Mouse (Mus musculus) left cerebral cortex, postnatal 10 days (tissue): ENCODE data around the gene Hmox1. TPM values are rescaled to one million over a fixed set of nuclear protein-coding genes. Genes with fewer than 3 reads are reported as not detected.

Experiments used
- DNase-seq, 2 experiments: peaks; one replicate each; pipeline ENCODE4 v3.0.0; 2021 to 2022; ENCODE audit warnings: low spot score in 2 of 2, mixed read lengths in 1 of 2; ENCODE audit errors: extremely low spot score in 1 of 2
- intact Hi-C: fragments of 180-260 bp; cut with DNase I; formaldehyde crosslinking; loops from one replicate; pipeline ENCODE4 v1.15.1; 2025
- total RNA-seq, 2 experiments: library from RNA; stranded (reverse); gene quantifications; 2 replicates each; pipeline ENCODE4 v1.2.3; 2021

Hmox1 gene
- total RNA-seq, 2 experiments from 2014 or later = 4.6 to 4.7 TPM

DNA sequence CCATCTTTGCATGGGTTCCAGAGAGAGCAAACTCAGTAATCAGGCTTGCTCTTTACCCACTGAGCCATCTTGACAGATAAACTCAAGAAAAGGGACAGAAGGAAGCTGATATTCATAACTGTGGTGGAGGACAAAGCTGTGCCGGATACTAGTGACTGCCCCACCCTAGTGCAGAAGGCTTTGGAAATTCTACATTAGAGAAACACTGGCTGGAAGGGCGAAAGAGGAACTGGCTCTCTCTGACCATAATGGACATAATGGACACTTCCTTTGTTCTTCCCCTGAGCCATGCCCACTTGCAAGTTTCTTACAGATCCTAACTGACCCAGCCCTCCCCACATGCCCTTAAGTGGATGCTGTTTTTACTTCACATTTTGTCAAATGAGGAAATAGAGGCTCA, 7.4 kb upstream of the Hmox1 start:
- intact Hi-C loops = no loop called here
- no peak for DNase-seq

DNA sequence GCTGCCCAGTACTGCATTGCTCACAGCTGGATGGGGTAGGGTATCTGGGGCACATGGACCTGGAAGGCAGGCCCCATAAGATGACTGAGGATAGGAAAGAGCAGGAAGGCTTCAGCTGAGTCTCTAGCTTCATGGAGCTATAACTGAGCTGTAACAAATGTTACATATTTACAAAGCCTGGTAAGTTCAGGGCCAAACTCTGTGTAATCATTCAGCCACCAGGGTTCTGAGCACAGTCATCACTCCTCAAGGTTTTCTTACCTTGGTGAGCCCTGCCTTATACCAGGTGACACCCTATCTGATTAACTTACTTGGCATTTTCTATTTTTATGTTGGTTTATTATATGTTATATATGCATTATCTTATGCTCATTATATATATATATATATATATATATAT, 6.3 kb upstream of the Hmox1 start:
- intact Hi-C loops = no loop called here
- no peak for DNase-seq

DNA sequence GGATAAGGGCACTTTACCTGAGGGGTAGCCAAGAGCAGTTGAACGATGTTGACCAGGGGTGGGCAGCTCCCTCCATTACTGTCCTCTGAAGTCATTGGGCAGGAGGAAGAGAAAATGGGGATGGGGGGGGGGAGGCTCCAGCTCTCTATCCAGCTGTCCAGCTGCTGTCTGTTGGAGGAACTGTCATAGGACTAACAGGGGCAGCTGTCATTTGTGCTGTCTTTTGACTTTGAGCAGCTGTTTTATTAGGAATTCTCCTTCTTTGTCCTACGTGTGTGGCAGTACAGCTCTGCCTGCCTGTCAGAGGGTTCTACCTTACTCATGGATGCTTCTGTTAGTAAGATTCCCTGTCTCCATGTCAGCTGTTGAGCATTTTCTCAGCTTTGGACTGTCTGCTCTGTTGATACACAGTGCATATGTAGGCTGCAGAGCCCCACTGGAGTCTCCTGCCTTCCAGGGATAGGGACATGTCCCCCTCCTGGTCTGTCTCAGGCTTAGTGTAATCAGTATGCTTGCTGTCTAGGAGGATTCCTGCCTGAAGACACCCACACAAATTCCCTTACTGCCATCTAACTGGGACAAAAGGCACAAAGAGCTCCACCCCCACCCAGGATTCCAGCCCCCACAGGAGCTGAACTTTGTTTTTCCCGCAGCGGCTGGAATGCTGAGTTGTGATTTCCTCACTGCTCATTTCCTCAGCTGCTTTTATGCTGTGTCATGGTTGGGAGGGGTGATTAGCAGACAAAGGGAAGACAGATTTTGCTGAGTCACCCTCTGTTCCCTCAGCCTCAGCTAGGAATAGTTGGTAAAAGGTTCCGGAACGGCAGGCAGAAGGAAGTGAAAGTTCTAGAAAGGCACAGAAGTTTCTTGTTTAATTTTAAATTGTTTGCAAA, 4.2 kb upstream of the Hmox1 start:
- intact Hi-C loops = no loop called here
- peak; percentile 74 to 90 for DNase-seq

DNA sequence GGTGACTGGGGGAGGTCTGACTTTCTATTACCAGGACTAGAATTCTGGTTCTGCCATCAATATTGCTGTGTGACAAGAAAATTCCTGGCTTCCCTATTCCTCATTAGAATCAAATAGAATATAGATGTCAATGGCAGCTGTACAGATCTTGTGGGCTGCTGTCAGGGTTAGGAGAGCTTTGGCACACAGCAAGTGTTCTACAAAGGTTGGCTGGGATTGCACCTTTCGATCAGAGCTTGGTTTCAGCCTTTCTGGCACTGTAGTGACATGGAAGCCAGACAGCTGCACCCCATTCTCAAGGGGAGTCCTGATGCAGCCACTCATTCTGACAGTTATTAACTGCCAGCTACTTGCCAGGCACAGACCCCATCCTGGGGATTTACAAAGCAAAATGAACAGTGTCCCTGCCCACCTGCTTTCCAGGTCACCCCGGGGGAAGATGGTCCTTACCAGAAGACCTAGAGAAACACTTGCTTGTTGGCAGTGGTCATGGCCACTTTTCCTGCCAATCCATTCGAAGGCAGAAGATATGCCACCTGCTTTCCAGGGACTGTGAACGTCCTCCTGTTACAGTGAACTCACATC, 2.5 kb upstream of the Hmox1 start:
- no peak for DNase-seq
- intact Hi-C loops = no loop called here

DNA sequence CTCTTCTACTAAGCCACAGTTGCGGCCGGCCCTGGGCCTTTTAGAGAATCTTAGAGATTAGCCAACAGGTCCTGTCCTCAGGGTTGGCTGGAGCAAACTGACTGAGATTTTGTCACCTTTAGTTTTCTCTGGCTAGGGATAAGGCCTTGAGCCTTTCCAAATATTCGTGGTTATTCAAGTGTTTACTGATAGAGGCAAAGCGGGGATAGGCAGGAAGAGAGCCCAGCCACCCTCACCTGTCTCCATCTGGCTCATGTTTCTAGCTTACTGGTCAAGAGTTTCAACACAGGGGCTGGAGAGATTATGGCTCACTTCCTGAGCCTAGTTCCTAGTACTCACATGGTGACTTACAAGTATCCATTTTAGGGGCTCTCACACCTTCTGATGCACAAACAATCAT, 9.5 kb downstream of the Hmox1 start:
- intact Hi-C loops = no loop called here
- DNase-seq = no peak

DNA sequence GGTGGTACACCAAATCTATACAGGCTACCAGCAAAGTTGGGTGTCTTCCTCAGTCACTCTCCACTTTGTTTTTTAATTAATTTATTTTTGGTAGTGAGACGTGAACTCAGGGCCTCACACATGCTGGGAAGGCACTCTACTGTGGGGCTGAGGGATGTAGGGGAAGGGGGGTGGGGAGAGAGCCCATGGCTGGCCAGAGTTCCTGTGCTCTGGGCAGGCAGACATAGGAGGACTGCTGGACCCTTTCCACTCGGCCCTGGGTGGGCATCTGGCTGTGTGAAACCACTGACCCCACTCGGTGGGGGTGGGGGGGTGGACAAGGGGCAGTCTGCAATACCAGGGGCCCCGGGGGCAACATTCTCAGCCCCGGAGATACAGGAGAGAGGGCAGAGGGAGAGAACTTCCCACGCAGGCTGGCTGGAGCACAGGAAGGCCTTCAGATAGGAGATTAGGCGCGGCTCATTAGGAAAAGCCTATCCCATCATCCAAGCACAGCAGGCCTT, 10.0 kb downstream of the Hmox1 start:
- intact Hi-C loops = no loop called here
- no peak for DNase-seq

DNA sequence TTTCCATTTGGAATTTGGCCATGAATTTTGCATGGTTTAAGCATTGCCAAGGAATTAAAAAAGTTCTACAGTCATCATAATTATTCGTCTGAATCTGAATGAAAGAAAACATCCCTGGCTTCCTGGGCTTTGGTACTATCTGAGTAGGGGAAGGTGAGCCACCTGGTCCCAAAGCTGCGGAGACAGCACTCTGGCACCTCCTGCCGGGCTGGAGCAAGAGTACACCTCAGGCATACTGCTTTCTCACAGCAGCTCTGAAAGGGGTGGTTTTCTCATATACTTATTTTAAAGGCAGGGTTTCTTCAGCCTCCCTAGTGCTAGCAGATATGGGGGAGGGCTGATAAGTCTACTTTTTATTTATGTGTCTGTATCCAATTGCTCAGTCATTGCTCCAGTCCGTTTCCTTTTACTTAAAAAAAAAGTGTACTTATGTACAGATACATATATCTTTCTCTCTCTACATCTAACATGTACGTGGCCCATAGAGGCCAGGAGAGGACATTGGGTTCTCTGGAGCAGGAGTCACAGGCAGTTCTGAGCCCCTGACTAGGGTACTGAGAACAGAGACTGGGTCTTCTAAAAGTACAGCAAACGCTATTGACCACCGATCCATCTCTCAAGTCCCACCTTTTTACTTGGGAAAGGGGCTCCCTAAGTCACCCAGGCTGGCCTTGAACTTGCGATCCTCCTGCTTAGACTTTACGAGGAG, 15.3 kb downstream of the Hmox1 start:
- peak; percentile 63 to 85 for DNase-seq
- intact Hi-C loops = loop anchor here (2.0 kb wide), 1 partner anchor 36 kb away; no protein-coding TSS in a partner anchor

DNA sequence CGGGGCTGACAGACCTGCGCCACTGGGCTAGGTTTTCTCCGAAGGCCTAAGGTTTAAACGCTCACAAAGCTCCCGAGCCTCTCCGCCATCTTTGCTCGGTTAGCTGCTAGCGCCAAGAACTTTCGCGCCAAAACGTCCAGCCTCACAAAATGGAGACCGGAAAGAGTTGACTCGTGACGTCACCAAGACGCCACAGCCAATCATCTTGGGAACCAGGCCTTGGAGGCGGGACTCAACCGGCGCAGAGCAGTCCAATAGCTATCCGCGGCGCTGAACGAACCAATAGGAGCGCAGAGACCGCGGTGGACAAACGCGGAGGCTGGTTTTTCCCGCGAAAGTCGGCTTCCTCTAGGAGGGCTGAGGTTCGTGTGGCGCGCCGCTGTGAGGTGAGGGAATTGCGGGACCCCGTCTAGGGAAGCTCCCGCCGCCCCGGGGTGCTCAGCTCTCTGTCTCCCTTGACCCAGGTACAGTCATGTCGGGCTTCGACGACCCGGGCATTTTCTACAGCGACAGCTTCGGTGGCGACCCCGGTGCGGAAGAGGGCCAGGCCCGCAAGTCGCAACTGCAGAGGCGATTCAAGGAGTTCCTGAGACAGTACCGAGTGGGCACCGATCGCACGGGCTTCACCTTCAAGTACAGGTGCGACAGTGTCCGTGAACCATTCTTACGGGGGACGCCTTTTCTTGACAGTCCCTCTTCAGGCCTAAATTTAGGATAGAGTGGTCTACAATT, 16.0 kb downstream of the Hmox1 start, which contains the start of gene Mcm5:
Gene Mcm5, plus strand, starts transcription at position 334 of the 732 bp plus-strand sequence.
- peak; percentile 99 to 100 for DNase-seq
- intact Hi-C loops = loop anchor here (2.0 kb wide), 1 partner anchor 37 kb away; no protein-coding TSS in a partner anchor

DNA sequence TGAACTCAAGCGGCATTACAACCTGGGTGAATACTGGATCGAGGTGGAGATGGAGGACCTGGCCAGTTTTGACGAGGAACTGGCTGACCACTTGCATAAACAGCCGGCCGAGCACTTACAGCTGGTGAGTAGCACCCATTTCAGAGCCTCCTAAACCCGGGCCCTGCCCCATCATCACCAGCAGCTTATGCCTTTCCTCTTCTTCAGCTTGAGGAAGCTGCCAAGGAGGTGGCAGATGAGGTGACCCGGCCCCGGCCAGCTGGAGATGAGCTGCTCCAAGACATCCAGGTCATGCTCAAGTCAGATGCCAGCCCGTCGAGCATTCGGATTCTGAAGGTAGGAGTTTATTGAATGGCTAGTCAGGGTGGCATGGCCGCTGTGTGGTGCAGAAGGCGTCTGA, 16.7 kb downstream of the Hmox1 start:
- peak in 1 of 2 experiments; percentile 29 for DNase-seq
- intact Hi-C loops = no loop called here

DNA sequence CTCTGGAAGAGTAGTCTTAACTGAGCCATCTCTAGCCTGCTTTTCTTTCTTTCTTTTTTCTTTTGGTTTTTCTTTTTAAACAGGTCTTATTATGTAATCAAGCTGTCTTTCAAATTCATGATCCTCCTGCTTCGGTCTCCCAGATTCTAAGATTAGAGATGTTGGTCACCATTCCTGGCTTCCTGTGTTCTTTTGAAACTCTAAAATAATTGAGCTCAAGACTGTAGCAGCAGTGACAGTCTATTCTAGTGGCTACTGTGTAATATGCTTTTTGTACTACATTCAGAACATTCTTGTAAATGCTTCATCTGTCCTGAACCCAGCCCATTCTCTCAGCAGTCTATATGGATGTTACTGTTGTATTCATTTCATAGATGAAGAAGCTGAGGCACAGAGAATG, 25.1 kb downstream of the Hmox1 start:
- intact Hi-C loops = no loop called here
- DNase-seq = no peak

DNA sequence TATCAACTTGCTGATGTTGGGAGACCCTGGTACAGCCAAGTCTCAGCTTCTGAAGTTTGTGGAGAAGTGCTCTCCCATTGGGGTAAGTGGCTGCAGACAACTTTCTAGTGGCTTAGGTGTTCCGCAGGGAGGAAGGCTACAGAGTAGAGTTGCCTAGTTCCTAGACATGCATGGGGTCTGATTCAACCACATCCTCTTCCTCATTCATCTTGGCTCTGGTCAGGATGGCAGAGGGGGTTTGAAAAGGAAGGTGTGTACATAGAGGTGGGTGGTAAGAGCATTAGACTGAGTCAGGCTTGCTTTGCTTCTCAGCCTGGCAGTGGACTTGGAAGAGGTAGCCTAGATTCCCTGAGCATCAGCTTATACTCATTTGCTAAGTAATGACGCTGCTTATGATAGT, 25.9 kb downstream of the Hmox1 start:
- DNase-seq = no peak
- intact Hi-C loops = no loop called here

DNA sequence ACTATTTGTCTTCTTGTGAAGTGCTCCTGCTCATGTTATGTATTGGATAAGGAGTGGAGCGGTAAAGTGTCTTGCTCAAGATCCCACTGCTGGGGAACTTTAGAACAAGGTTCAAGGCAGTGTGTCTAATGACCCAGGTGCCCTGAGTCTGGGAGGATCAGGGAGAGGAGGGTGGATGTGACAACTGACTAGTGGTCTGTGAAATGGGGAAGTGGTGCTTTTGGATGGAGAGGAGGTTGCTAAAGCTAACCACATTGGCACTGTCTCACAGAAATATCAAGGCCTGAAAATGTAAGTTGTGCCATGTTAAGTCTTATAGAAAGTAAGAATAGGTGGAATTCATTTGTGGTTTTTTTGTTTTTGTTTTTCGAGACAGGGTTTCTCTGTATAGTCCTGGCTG, 26.3 kb downstream of the Hmox1 start:
- intact Hi-C loops = no loop called here
- DNase-seq = no peak

DNA sequence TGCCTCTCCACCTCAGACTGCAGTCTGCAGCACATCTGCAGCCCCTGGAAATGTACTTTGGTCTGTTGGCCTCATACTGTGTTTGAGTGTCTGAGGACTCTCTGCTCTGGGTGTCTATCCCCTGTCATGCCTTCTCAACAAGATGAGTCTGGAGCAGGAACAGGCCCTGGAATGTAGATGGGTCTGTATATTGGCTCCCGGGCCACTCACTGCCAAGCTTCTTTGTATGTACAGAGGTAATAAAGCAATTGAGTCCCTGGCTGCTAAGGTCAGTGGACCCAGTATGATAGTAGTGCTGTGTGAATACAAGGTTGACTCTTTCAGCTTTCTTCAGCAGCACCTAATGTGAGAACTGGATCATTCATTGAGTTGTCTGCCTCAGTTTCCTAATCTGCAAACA, 34.0 kb downstream of the Hmox1 start:
- DNase-seq = no peak
- intact Hi-C loops = no loop called here

DNA sequence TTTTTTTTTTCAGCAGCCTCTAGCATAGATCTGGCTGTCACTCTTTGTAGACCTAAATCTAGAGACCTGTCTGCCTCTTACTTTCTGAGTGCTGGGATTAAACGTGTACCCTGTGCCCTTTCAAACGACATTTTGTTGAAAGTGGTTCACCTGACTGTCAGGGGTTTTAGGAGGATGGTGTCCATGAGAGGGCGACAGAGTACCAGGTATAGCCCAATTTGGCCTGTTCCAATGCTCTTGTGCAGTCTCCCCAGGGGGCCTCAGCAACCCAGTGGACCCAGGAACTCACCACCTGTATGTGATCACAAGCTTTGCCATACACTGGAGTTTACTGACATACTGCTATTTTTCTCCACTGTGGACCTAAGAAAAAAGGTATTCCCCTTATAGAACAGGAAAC, 39.1 kb downstream of the Hmox1 start:
- intact Hi-C loops = loop anchor here (2.0 kb wide), 1 partner anchor 86 kb away; no protein-coding TSS in a partner anchor
- peak in 1 of 2 experiments; percentile 65 for DNase-seq

DNA sequence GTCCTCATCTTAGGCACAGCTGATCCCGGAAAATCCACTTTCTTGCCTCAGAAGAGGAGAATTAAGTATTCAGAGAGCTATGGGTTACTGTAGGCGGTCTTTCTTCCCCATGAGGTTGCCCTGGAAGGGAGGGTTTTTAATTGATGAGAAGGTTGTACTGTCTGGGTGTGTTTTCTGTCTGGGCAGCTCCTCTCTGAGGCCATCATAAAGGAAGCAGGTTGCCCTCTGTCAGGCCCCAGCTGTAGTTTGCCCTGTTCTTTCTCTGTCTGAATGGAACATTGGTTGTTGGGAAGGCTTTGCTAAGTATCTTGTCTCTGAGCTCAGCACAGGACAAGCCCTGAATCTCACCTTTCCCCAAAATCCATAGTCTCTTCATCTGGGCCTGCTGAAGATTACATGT, 40.0 kb downstream of the Hmox1 start:
- no peak for DNase-seq
- intact Hi-C loops = loop anchor here (2.0 kb wide), 1 partner anchor 85 kb away; no protein-coding TSS in a partner anchor

DNA sequence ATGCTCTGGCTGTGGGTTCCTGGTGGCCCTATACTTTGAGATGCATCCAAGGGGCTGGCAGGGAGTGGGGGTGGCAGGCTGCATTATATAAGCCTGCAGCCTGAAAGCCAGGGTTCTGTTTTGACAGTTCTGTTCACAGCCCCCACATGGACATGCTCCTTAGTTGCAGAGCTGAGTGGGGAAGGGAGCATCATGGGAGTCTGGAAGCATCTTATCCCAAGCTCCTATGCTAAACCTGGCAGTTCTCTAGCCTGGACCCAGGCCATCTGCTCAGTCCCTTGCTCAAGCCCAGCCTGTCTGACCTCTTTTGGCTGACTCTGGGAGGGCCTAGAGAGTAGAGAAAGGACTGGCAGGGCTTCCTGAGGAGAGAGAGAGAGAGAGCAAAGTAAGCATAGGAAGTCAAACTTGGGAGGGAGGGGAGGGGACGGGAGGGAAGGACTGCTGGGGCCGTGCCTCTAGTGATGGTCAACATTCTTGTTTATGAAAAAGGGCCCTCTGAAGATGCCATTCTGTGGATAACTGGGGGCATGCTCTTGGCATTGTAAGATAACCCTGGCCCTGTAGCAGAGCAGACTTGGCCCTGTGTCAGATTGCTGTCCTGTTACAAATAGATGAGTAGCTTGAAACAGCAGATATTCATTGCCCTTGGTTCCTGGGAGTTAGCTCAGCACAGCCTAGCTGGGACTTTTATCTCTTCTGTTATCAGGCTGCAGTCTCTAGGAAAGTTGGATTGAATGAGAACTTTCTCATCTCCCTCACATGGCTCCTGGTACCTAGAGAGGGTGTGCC, 41.4 kb downstream of the Hmox1 start:
- peak in 1 of 2 experiments; percentile 42 for DNase-seq
- intact Hi-C loops = no loop called here

DNA sequence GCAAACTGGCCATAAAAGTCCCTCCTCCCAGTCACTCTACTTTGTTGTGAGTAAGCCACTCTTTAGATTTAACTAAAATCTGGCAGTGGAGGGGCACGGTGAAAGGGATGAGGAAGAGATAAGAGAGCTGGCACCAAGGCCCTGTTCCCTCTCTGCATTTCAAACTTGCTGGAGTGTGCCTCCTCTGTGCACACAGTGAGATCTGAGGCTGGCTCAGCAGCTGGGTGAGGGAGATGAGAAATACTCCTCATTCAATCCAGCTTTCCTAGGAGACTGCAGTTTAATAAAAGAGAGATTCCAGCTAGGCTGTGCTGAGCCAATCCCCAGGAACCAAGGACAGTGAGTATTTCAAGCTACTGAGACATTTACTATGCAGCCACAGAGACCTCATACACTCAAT, 42.3 kb downstream of the Hmox1 start:
- DNase-seq = no peak
- intact Hi-C loops = no loop called here

DNA sequence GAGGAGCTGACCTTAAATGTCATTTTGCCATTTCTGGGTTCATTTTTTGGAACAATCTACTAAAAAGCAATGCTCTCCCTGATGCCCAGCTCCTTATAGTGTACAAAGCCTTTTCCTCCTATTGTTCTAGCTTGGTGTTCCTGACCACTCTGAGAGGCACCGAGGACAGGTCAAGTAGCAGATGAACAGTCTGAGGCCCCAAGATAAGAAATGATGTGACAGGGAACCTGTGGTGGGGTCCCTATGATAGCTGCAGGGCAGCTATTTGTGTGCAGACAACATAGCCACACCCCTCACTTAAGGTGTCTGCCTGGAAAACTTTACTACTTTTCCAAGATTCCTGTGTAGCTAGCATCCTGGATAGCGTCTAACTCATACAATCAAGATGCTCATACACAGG, 42.8 kb downstream of the Hmox1 start:
- intact Hi-C loops = no loop called here
- no peak for DNase-seq
